Mouse (Mus musculus) ES-Bruce4 (cell line): ENCODE data around the gene Dusp13.

Experiments
- CTCF ChIP-seq: IDR thresholded peaks from one replicate; pipeline ENCODE4 v1.8.1; 2011; ENCODE audit warnings: low read depth, low read length
- POLR2A ChIP-seq: IDR thresholded peaks from one replicate; pipeline ENCODE4 v1.8.1; 2011; ENCODE audit warnings: low read length; ENCODE audit not compliant: insufficient read depth

DNA sequence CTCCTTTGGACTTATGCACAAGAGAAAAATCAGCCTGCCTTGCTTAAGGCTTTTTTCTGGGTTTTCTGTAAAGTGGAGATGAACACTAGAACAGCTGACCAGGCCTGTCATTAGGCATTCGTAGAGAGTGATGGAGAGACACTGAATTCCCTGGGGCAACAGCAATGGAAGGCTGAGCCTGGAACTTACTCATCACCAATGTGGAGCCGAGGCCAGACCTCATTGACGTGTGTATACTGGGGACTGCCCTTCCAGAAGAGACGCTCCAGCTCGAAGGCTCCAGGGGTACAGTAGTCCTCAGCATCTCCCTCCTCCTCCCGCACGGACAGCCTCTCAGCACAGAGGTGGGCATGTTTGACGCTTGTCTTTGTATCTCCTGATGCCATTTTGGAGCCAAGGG, 48.3 kb downstream of the Dusp13 start:
- TF ChIP-seq POLR2A (no peak), CTCF (no peak)
